Mouse (Mus musculus) ES-CJ7 (cell line): Measurements from ENCODE around the gene Gm10974.

ENCODE experiments used
- DNase-seq: peaks from one replicate; pipeline ENCODE4 v3.0.0; 2011; ENCODE audit warnings: low read depth, low spot score

Gene Gm10974

GRCm38 (mm10) chr7:66358461-66358860 lies 7.2 kb upstream of the Gm10974 start:
- no peak for DNase-seq

- DNase-seq: no peak
Measured at GRCm38 (mm10) chr7:66359044-66359443, 6.7 kb upstream of the Gm10974 start.

DNA sequence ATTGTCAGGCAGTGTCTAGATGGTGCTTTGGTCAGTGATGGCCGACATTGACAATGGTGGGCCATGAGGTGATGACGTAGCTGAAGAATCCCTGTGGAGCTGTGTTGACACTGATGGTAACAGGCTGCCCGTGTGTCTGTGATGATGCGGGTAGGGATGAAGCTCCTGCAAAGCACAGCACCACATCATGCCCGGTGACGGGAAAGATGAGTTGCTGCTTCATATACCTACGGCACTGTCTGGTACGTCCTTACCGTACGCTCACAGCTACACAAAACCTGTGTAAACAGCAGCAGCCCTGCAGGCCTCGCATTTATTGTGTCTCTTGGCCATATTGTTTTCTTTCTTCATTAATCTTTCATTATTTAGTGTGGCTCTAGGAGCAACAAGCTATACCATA lies 1.2 kb upstream of the Gm10974 start:
- DNase-seq: no peak

GRCm38 (mm10) chr7:66365411-66365810 lies 294 bp upstream of the Gm10974 start:
- DNase-seq: no peak

- no peak for DNase-seq
Measured at GRCm38 (mm10) chr7:66369071-66369933, 3.6 kb downstream of the Gm10974 start.

DNA sequence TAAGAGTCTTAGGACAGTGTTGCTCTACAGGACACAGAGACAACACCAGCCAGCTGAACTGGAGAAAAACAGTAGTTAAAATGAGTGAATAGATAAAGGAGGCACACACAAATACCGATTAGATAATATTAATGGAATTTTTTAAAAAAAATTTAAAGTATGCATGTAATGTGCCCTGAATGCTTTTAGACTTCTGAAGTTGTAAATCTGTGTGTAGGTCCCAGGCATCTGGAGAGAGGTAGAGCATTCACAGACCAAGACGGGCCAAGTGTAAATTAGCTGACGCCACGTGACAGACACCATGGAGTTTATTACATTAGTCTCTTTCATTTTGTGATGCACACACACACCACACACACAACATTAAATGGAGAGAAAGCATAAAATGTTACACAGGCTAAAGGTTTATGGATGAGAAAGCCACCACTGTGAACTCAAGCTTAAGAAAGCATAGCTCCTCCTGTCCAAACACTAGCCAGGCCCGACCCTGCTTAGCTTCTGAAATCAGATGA lies 4.3 kb downstream of the Gm10974 start:
- DNase-seq: no peak

- no peak for DNase-seq
Measured at GRCm38 (mm10) chr7:66370970-66371369, 5.3 kb downstream of the Gm10974 start.

GRCm38 (mm10) chr7:66373391-66373790 lies 7.7 kb downstream of the Gm10974 start:
- DNase-seq: no peak

GRCm38 (mm10) chr7:66375736-66376135 lies 10.0 kb downstream of the Gm10974 start:
- no peak for DNase-seq

DNA sequence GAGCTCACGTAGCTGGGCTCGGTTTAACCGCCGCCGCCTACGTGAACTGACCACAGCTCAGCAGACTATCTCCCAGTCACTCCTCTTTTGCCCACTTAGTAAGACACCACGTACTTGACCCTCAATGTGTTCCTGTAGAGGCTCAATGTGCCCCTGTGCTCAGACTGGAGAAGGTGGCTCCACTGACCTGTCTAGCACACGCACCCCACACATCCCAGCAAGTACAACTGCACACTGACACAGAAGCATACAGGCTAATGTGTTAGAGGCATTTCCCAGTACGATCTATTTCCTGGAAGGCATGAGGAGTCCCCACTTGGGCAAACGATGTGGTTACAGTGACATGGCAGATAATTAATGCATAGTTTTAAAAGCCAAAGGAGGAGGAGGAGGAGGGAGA lies 10.9 kb downstream of the Gm10974 start:
- no peak for DNase-seq

DNA sequence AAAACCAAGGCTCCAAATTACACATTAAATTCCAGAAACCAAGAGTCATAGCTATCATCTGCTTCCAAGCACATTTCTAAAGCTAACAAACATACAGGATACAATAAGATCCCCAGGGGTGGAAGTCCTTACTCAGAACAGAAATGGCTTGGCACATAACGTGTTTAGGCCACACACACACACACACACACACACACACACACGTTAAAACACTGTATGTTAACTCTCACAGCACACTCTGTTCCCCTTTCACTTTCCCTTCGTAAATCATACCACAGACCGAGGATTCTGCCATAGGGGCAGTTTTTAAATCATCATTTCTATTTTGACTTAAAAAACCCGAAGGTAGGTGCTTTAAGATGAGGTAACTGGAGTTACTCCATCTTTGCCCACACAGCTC lies 18.5 kb downstream of the Gm10974 start:
- no peak for DNase-seq

DNA sequence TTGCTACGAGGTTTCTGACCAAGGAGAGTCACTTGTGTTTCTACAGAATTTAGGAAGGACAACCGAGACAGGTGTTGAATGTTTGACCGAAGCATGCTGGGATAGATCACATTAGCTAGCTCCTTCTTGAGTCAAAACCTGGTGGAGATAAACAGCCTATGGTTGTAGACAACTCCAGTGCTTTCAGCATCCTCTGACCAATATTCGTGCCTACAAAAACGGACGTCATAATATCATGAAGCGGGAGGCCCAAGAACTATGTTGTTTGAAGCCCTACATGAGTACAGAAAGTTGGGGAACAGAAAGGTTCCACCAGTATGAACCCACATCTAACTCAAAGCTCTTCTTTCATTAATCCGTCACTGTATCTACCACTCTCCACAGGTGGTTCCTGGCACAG lies 19.2 kb downstream of the Gm10974 start:
- no peak for DNase-seq

GRCm38 (mm10) chr7:66385826-66386225 lies 20.1 kb downstream of the Gm10974 start:
- DNase-seq: no peak

- DNase-seq: no peak
Measured at GRCm38 (mm10) chr7:66386411-66386810, 20.7 kb downstream of the Gm10974 start.

- peak; percentile 6 for DNase-seq
Measured at GRCm38 (mm10) chr7:66387419-66387812, 21.7 kb downstream of the Gm10974 start.

GRCm38 (mm10) chr7:66387813-66388521 lies 22.3 kb downstream of the Gm10974 start, which contains the start of gene Lrrk1:
TSS of gene Lrrk1 (minus strand) at chr7:66388350.
- DNase-seq: peak; percentile 31

GRCm38 (mm10) chr7:66388621-66389532 lies 23.2 kb downstream of the Gm10974 start:
- DNase-seq: peak; percentile 77

- DNase-seq: no peak
Measured at GRCm38 (mm10) chr7:66397288-66397687, 31.6 kb downstream of the Gm10974 start.

- no peak for DNase-seq
Measured at GRCm38 (mm10) chr7:66401605-66402004, 35.9 kb downstream of the Gm10974 start.

DNA sequence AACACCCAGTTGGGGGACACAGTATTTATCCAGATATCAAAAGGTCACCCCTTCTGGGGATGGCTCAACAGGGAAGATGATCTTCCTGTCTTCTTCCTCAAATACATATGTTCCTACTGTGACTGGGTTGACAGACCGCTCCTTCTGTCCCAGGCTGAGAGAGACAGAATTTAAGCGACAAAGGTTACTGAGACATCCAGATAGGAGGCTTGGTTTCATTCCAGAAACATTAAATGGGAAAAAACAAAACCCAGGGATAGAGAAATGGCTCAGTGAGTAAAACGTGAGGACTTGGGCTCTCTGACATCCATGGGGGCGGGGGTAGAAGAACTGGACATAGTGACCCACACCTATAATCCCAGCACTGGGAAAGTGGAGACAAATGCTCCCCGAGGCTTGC lies 37.2 kb downstream of the Gm10974 start:
- DNase-seq: no peak

- no peak for DNase-seq
Measured at GRCm38 (mm10) chr7:66404141-66404540, 38.4 kb downstream of the Gm10974 start.

DNA sequence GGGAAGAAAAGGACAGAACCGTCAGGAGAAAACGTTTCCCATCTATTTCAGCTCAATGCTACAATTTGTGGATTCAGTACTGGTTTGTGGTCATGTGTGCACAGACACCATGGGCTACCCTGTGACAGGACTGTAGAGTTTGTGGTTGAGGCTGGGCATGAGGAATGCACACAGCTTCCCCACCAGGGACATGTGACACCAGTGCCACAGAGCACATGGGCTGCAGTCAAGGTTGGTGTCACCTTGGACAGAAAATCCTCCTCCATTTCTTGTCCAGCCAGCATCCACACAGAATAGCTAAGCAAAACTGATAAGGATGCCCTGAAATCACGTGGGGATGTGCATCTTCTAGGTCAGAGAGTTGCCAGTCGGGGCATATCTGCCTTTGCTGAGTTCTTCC lies 39.1 kb downstream of the Gm10974 start:
- no peak for DNase-seq
